Mouse (Mus musculus) lung, postnatal 4 days (tissue): ENCODE results near the gene Cdh8.

Source experiments
- DNase-seq, 2 experiments: peaks; one replicate each; pipeline ENCODE4 v3.0.0; 2021

The Cdh8 gene

GRCm38 (mm10) chr8:99415966-99416781 is at the start of gene Cdh8:
Gene Cdh8 (minus strand): TSS chr8:99416471.
- peak; percentile 10 to 35 for DNase-seq

DNA sequence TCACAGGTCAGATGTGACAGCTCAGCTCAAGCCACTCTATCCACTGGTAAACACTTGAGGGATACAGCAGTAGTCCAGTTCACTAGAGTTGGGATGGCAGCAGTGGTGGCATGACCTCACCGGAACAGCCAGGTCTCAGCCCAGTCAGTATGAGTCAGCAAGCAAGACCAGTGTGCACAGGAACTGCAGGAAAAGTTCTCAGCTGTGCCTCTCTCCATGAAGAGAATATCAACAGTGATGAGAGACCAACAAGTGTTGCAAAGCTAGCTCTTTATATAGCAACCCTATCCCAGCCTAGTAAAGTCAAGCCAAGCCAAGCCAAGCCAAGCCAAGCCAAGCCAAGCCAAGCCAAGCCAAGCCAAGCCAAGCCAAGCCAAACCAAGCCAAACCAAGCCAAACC is 30.2 kb upstream of the Cdh8 start:
- DNase-seq: no peak

- no peak for DNase-seq
Measured at GRCm38 (mm10) chr8:99425901-99426300, 9.6 kb upstream of the Cdh8 start.

DNA sequence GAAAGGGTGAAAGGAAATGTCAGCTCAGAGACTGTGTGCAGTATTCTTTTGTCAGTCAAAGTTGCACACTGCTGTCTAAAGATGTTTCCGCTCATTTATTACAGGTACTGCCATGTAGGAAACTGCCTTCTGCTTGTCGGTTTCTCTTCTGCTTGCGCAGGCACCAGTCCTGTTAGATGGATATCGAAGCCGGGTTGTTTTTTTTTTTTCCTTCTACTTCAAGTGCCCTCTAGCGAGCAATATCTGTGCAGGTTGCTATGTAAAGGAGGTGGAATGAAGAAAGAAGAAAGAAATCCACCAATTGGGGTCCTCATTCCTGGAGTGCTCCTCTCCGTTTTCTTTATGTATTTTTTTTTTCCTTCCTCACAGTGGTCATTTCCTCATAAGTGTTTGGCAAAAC is 5.2 kb upstream of the Cdh8 start:
- no peak for DNase-seq

- DNase-seq: no peak
Measured at GRCm38 (mm10) chr8:99419726-99420125, 3.5 kb upstream of the Cdh8 start.

GRCm38 (mm10) chr8:99417456-99417855 is 1.2 kb upstream of the Cdh8 start:
- DNase-seq: no peak

GRCm38 (mm10) chr8:99415076-99415965 is 950 bp downstream of the Cdh8 start:
- DNase-seq: peak; percentile 5 to 35

- peak in 1 of 2 experiments; percentile 21 for DNase-seq
Measured at GRCm38 (mm10) chr8:99414483-99414921, 1.8 kb downstream of the Cdh8 start.

GRCm38 (mm10) chr8:99413877-99414482 is 2.3 kb downstream of the Cdh8 start:
- DNase-seq: no peak

DNA sequence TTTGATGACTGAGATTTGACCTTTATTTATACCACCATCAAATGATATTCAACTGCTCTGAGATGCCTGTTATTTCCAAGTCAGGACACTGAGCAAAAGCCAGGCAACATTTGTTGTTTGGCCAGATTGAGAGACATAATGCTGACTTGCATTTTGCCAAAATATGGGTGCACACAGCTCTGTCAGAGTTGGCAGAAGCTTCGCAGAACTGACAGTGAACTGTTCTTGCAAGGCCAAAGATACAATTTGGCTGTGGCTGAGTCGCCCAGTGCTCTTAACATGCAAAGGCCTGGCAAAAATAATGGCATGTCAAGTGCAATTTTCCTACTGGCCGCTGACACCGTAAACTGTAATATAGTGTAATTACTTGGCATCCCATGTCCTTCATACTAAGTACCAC is 22.4 kb downstream of the Cdh8 start:
- DNase-seq: no peak

GRCm38 (mm10) chr8:99370104-99370503 is 46.2 kb downstream of the Cdh8 start:
- DNase-seq: no peak

- no peak for DNase-seq
Measured at GRCm38 (mm10) chr8:99369166-99369565, 47.1 kb downstream of the Cdh8 start.

GRCm38 (mm10) chr8:99368449-99368848 is 47.8 kb downstream of the Cdh8 start:
- peak in 1 of 2 experiments; percentile 15 for DNase-seq

DNA sequence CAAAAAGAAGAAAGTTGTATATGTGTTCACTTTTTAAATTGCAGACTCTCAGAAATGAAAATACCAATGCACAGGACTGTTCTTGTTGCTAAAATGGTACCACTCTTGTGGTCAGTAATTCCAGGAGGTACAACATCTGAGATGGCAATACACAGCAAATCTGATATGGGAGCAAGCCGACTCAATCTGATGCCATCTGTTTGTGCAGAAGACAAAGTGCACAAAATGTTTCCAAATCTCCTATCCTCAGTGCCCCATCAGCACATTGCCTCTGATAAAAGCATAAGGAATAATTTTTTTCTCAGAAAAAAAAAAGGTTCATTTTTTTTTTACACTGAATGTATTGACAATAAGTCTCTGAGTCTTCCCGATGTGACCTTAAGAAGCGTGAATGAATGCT is 62.3 kb downstream of the Cdh8 start:
- DNase-seq: no peak

DNA sequence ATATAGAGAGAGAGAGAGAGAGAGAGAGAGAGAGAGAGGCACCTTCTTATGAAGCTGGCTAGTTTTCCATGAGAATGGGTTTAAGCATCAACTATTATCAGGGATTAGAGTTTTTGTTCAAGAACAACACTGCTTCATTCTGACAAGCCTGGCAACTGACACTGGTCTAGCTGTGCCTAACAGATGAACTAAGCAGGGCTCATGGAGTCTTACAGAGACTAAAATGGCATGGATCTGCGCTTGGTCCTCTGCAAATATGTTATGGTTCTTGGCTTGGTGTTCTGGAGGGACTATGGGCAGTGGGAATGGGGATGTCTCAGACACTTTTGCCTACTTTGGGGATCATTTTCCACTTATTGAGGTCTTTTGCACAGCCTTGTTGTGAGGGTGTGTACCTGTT is 63.0 kb downstream of the Cdh8 start:
- no peak for DNase-seq

DNA sequence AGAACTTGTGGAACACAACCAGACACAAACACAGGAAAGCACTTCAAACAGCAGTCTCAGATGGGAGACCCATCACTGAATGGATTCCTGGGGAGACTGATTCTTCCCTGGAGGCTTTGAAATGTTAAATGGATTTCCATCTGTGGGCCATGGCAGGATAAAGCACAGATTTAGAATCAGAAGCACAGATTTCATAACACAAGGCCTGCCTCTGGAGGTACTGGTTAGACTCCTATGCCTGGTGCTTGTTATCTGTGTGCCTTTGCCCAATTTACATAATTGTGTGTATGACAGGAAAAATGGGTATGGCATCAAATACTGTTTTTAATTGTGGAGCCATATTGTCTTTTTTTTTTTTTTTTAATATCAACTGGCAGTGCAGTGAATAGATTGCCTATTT is 66.8 kb downstream of the Cdh8 start:
- DNase-seq: no peak

DNA sequence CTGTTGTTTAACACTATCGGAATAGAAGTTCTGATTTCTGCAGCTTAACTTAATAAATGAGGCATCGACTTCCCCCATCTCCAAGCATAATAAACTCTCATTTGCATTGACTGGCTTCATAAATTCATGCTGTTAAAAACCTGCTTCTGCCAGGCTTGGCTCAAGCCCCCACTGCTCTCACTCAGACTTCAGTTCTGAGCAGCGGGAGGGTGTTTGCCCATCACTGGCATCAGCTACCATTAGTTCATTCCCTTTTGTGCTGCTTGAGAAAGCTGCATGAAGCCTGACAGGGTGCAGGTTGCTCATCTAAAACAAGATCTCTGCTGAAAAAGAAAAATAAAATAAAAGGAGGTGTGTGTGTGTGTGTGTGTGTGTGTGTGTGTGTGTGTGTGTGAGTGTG is 67.7 kb downstream of the Cdh8 start:
- DNase-seq: no peak

- DNase-seq: no peak
Measured at GRCm38 (mm10) chr8:99339310-99339709, 77.0 kb downstream of the Cdh8 start.

DNA sequence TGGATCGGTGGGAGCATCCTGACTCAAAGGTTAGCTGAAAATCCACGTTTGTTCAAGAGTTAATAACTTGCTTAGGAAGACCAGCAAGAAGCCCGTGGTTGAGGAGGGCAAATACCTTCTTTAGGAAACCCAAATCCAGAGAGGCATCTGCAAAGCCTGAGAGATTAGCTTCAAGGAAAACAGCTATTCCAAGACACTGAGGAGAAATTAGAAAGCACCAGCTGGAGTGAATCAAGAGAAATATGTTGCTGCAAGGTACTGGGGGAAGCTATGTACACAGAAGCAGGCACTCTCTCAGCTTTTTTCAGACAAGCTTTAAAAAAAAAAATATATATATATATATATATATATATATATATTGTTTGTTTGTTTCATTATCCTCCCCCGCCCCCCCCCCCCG is 88.7 kb downstream of the Cdh8 start:
- no peak for DNase-seq

DNA sequence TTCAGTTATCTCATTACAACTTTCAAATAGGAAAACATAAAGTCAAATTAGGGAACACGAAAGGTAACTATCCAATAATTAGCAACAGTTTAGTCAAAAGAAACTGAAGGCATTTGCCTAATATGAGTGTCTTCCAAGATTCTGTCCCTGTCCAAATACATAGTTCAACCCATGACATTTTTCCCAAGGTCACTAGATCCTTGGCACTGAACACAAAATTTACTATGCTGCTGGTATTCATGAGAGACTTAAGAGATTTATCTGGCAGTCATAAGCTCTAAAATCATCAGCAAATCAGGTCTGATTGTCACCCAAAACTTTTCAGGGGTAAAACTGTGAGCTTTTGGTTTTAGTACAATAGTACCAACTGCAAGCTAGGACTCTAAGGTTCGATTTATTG is 101.7 kb downstream of the Cdh8 start:
- DNase-seq: no peak

DNA sequence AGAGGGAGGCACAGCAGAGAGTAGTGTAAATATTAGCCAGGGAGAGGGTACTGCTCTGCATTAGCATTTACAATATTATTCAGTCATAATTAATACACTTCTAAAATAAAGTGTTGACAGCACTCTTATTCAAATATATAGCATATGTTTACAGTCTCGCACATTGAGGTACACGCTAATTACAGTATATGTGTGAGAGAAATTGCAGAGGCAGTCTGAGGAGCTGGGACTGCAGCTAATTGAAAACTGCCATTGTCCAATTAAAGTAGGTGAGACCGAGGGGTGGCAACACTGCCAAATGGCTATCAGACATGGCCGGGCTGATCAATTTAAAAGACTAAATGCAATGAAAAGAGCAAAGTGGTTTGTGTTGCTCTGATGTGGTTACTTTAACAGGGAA is 112.1 kb downstream of the Cdh8 start:
- no peak for DNase-seq

- no peak for DNase-seq
Measured at GRCm38 (mm10) chr8:99290201-99290600, 126.1 kb downstream of the Cdh8 start.

DNA sequence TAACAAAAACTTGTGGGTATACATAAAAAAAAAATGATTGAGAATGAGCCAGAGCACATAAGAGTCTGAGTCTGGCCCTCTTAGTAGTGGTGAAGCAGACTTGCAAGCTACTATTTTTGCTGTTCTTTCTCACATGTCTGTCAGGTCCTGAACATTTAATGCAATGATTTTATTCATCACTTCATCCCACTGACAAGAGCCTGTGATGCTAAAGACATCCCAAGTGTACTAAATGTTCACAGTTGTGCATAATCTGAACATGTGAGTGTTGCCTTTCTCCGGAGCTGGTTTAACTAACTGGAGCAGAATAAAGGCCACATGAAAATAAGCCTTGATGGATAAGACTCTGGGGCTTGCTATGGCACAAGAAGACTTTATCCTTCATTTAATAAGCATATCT is 131.2 kb downstream of the Cdh8 start:
- DNase-seq: no peak

DNA sequence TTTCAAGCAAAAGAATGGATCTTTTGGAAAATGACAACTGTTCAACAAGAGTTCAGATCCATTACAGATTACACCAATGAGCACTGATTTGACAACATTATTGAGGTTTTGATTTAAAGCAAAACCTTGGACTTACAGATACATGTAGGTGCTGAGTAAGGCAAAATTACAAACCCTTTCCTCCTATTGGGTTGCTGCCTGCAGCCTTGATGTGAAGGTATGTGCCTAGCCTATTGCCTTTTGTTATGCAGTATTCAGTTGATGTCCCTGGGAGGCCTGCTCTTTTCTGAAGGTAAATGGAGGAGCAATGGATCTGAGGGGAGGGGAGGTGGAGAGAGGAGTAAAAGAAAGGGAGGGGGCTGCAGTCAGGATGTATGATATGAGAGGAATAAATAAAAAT is 135.9 kb downstream of the Cdh8 start:
- DNase-seq: no peak
